Mouse (Mus musculus) lung, postnatal 0 days (tissue): Measurements from ENCODE around the gene Cdk2ap2.

ENCODE experiments used
- CTCF ChIP-seq: IDR thresholded peaks from 2 replicates; pipeline ENCODE4 v1.5.1; 2016; ENCODE audit warnings: antibody characterized with exemption, mild to moderate bottlenecking
- EP300 ChIP-seq: IDR thresholded peaks from 2 replicates; pipeline ENCODE4 v1.6.1; 2016; ENCODE audit warnings: antibody characterized with exemption, mild to moderate bottlenecking, control low read depth

DNA sequence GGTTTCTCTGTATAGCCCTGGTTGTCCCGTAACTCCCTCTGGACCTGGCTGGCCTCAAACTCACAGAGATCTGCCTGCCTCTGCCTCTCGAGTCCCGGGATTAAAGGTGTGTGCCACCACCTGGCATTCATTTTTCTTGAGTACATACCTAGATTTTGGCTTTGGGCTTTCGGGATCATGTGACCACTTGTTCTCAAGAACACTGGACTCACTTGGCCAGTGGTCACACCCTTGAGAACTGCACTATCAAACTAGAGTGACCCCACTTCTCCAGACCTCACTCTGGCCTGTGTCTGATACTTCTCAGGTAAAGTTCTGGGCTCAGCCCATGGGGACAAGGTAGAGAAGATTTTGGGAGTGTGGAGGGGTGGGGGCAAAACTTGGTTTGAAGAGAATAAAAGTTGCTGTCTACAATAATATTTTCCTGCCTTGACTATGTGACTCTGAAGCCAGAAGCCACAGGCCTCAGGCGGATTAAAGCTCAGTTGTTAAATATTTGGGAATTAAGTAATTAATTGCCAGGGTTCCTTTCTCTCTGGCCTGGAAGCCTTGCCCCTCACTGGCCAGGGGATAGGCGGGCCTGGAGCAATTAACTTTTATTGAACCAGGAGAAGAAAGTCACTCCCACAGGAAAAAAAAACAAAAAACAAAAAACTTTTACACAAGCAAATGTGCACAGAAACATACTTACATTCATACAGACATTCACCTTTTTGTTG is 24.1 kb upstream of the Cdk2ap2 start:
- TF ChIP-seq CTCF (no peak), EP300 (no peak)
